9 mouse cellular contexts compared by ENCODE assay signal in the genomic region with DNA sequence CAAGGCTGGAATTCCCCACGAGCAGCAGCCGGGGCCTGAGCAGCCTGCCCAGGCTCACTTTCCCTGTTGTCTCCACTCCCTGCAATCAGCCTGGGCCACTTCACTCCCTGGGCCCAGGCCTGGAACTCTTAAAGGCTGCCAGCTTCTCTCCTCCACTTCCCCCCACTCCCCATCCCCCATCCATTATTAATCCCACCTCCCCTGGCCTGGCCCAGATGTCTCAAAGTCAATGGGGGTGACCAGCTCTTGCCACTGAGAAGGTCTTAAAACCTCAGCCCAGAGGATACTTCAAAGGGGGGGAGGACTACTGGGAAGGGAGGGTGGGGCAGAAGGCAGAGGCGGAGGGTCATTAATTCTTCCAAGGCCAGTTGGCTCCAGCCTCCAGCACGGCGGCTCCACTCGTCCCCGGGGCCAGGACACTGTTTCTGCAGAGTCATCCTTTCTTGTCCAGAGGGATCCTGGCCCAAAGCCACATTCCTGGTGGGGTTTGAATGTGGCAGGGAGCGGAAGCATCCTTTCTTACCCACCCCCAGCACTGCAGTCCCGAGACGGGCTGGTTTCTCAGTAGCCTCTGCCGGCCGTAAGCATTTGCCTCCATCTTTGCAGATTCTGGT. TPM values are rescaled to one million over a fixed set of nuclear protein-coding genes. Genes with fewer than 3 reads are reported as not detected.
DNase-seq lines count a peak whose midpoint lies in the region; ATAC-seq and TF ChIP-seq lines count a peak whose summit lies in the region.
"Had no signal": no experiment of that assay in that cellular context is flagged by ENCODE, and none has a peak within 500 bp of the region (broad histone marks: within the 10 kb centered on the region; RNA-seq: fewer than 3 reads in every experiment).

No protein-coding gene starts in this region.

- DNase-seq in 3T3-L1 (ENCODE audit: low read depth, low spot score), result peak; percentile 96
- DNase-seq in adrenal gland, adult 2 months, result peak; percentile 86
- DNase-seq in heart, postnatal 36 days, result peak; percentile 69 to 71
- DNase-seq in limb, embryonic 10.5 days (ENCODE audit: low spot score), result peak; percentile 75
- DNase-seq in thymus, adult 18-20 months, result no peak

- H3K4me2 ChIP-seq in forebrain, embryonic 13.5 days, result peak overlapping the region; percentile 16; the same call in 1 of the 2 replicates
- H3K4me2 ChIP-seq in myocyte (ENCODE audit: low read depth), result peak overlapping the region; percentile 68

- ATAC-seq in forebrain, embryonic 13.5 days, result peak; percentile 57
- ATAC-seq in megakaryocyte progenitor cell, adult 5-6 weeks (replicated peaks; ENCODE audit: poor library complexity), result no peak

- no peaks in the 10 kb centered on the region for H3K79me2 ChIP-seq in myocyte (ENCODE audit: control insufficient read depth, insufficient read depth)

- H3K4me3 ChIP-seq in forebrain, embryonic 13.5 days, result no peak overlapping the region
- peak overlapping the region; percentile 38 for H3K4me3 ChIP-seq in limb, embryonic 10.5 days
- peak overlapping the region; percentile 6 for H3K4me3 ChIP-seq in myocyte

- TF ChIP-seq POLR2A in myocyte (IDR thresholded peaks at IDR 0.05; ENCODE audit: insufficient read length, low read depth), result no peak

- H3K9ac ChIP-seq in forebrain, embryonic 13.5 days, result no peak overlapping the region

- 22% methylated on average over 12 of the region's 12 CpGs for WGBS in forebrain, embryonic 13.5 days
- 3% methylated on average over 12 of the region's 12 CpGs for WGBS in limb, embryonic 10.5 days

- no peak overlapping the region for H3ac ChIP-seq in myocyte (ENCODE audit: control insufficient read depth, insufficient read length)

- H3K36me3 ChIP-seq in forebrain, embryonic 13.5 days (ENCODE audit: poor library complexity, severe bottlenecking), result no peaks in the 10 kb centered on the region
- no peaks in the 10 kb centered on the region for H3K36me3 ChIP-seq in limb, embryonic 10.5 days
- no peaks in the 10 kb centered on the region for H3K36me3 ChIP-seq in myocyte (ENCODE audit: control insufficient read depth, insufficient read depth)

- H3K9me3 ChIP-seq in forebrain, embryonic 13.5 days (replicated peaks), result no peaks in the 10 kb centered on the region
- no peaks in the 10 kb centered on the region for H3K9me3 ChIP-seq in limb, embryonic 10.5 days (replicated peaks)

- H3K4me1 ChIP-seq in forebrain, embryonic 13.5 days, result peaks cover 30% of the 10 kb centered on the region
- peaks cover 65% of the 10 kb centered on the region for H3K4me1 ChIP-seq in limb, embryonic 10.5 days

- 0 out of 2 replicates have a peak overlapping the region, but pooled peaks have one; percentile 2 for H3K27ac ChIP-seq in forebrain, embryonic 13.5 days
- peak overlapping the region; percentile 85 for H3K27ac ChIP-seq in limb, embryonic 10.5 days

- 0 out of 2 replicates have a peak, but pooled peaks cover 4% of the 10 kb centered on the region for H3K27me3 ChIP-seq in forebrain, embryonic 13.5 days
- no peaks in the 10 kb centered on the region for H3K27me3 ChIP-seq in limb, embryonic 10.5 days (ENCODE audit: low read depth, poor library complexity, severe bottlenecking)
- no peaks in the 10 kb centered on the region for H3K27me3 ChIP-seq in myocyte (ENCODE audit: control insufficient read depth, insufficient read depth, insufficient read length)

- intact Hi-C loops in heart, postnatal 36 days (cut with DNase I), result no loop called here

TF ChIP-seq in myocyte, 11 proteins besides CTCF, POLR2A, EP300 and RAD21:
- TF ChIP-seq MYOD1 (IDR thresholded peaks at IDR 0.05; ENCODE audit: control insufficient read depth in 1 of 3, insufficient read length in 2 of 3, low read depth in 2 of 3), result peak in 1 of 3 experiments; percentile 15
- TF ChIP-seq USF1 (IDR thresholded peaks at IDR 0.05; ENCODE audit: low read depth), result no peak

RNA-seq across cellular contexts. Expression of gene Eps8l3, which starts 26.5 kb away (rescaled TPM):
- not detected for total RNA-seq in adrenal gland, adult 2 months (2021)
- polyA plus RNA-seq in adrenal gland, adult 2 months (2012; rRNA removed), result not detected in 2 replicates
- polyA plus RNA-seq in forebrain, embryonic 13.5 days (2015; fragmentation: Nextera tagmentation; extraction: Ambion mirVana), result not detected in 2 replicates
- not detected for total RNA-seq in heart, postnatal 36 days (2021)
- not detected in 2 replicates for polyA plus RNA-seq in limb, embryonic 10.5 days (2016; fragmentation: Nextera tagmentation; extraction: Ambion mirVana)
- polyA plus RNA-seq in myocyte (2012; fragmentation: generic; extraction: Trizol), result not detected
- total RNA-seq in megakaryocyte progenitor cell, adult 5-6 weeks (2015), result 0.07 and 0.12 TPM in 2 replicates
- total RNA-seq in megakaryocyte progenitor cell, adult 5-6 weeks (2017), result not detected in 2 replicates
- total RNA-seq: adrenal gland, postnatal 4 days had no signal

RNA-seq across cellular contexts. Expression of gene Gstm5, which starts 45.1 kb away (rescaled TPM):
- 10 to 100 TPM; 34.7 to 55.3 TPM for total RNA-seq in adrenal gland, adult 2 months (2021)
- polyA plus RNA-seq in adrenal gland, adult 2 months (2012; rRNA removed), result 11.9 and 12.7 TPM in 2 replicates
- 222 and 225 TPM in 2 replicates for polyA plus RNA-seq in forebrain, embryonic 13.5 days (2015; fragmentation: Nextera tagmentation; extraction: Ambion mirVana)
- 10 to 100 TPM; 50.5 to 51.2 TPM for total RNA-seq in heart, postnatal 36 days (2021)
- 198 and 203 TPM in 2 replicates for polyA plus RNA-seq in limb, embryonic 10.5 days (2016; fragmentation: Nextera tagmentation; extraction: Ambion mirVana)
- 25.4 TPM for polyA plus RNA-seq in myocyte (2012; fragmentation: generic; extraction: Trizol)
- 38.2 and 61.5 TPM in 2 replicates for total RNA-seq in megakaryocyte progenitor cell, adult 5-6 weeks (2015)
- total RNA-seq in megakaryocyte progenitor cell, adult 5-6 weeks (2017), result 23.6 and 30.6 TPM in 2 replicates

Comparison
In these comparisons a context has a peak if more than half of its experiments do, and no peak if none do; other contexts are left out.
1. DNase-seq: peak in 3T3-L1 (single experiment), adrenal gland, adult 2 months (single experiment), heart, postnatal 36 days (2 of 2) and limb, embryonic 10.5 days (single experiment); none in thymus, adult 18-20 months (0 of 2).